Mouse (Mus musculus): ENCODE measurements at regions not wholly inside any gene's neighbourhood (a gene's known extent, or its start where the extent isn't known, plus 50 kb on each side); places are given as distances from the start of the nearest gene placed in this dataset.

DNA sequence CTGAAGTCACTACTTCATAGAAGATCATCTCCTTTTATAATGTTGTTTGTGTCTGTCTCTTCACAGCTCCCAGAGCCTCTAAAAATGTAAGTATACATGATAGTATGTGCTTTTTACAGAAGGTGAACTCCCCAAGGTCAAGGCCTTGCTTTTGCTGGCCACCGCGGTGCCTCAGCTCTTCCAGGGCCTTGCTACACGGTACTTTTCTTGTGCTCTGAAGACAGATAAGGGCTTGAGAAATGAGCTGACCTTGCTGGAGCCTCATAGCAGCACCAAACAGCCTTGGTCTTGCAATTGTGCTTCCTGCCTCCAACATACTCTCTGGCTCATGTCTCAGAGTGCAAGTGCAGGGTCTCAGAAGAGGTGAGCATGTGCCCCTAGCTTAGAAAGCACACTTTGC lies 481.3 kb downstream of the 1700129C05Rik start:
- 81% methylated on average over 3 of the region's 3 CpGs for WGBS
- ATAC-seq (ENCODE audit: low read depth), result no peak
- no peak overlapping the region for H3K27ac ChIP-seq (ENCODE audit: low read depth, low read length)

DNA sequence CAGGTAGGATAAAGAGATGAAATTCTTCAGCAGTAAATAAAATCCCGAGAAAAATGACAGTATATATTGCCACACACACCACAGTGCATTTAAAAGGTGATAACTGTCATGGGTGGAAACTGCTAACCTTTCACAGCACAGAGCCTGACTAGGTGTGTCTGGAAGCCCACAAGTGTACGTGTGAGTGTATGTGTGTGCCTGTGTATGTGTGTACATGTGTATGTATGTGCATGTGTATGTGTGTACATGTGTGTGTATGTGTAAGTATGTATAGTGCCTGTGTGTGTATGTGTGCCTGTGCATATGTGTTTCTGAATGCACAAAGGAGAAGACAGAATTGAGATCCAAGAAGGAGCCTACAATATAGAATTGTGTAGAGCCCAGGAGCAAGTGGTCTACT lies 485.4 kb downstream of the 1700129C05Rik start:
- Histone ChIP-seq H3K9ac (replicated peaks; ENCODE audit: low read depth, low read length) (no peak overlapping the region), H3K4me1 (ENCODE audit: control insufficient read depth, insufficient read depth, low read length) (no peaks in the 10 kb centered on the region), H3K27me3 (ENCODE audit: control insufficient read depth, insufficient read depth, low read length) (no peaks in the 10 kb centered on the region), H3K27ac (ENCODE audit: low read depth, low read length) (no peak overlapping the region), H3K36me3 (ENCODE audit: control insufficient read depth, insufficient read depth, low read length) (no peaks in the 10 kb centered on the region), H3K4me3 (ENCODE audit: low read depth, low read length) (no peak overlapping the region), H3K9me3 (ENCODE audit: control insufficient read depth, low read length) (no peaks in the 10 kb centered on the region), H3K4me2 (ENCODE audit: low read depth, low read length) (no peak overlapping the region)
- 54% methylated on average over 2 of the region's 2 CpGs for WGBS
- no peak for ATAC-seq (ENCODE audit: low read depth)

More for the DNA sequence above, 481.3 kb downstream of the 1700129C05Rik start:
- H3K27me3 ChIP-seq (ENCODE audit: control insufficient read depth, insufficient read depth, low read length), result no peaks in the 10 kb centered on the region
- no peak overlapping the region for H3K4me2 ChIP-seq (ENCODE audit: low read depth, low read length)
- no peak overlapping the region for H3K4me3 ChIP-seq (ENCODE audit: low read depth, low read length)
- no peak overlapping the region for H3K9ac ChIP-seq (replicated peaks; ENCODE audit: low read depth, low read length)
- no peaks in the 10 kb centered on the region for H3K9me3 ChIP-seq (ENCODE audit: control insufficient read depth, low read length)
- no peaks in the 10 kb centered on the region for H3K4me1 ChIP-seq (ENCODE audit: control insufficient read depth, insufficient read depth, low read length)
- no peaks in the 10 kb centered on the region for H3K36me3 ChIP-seq (ENCODE audit: control insufficient read depth, insufficient read depth, low read length)

DNA sequence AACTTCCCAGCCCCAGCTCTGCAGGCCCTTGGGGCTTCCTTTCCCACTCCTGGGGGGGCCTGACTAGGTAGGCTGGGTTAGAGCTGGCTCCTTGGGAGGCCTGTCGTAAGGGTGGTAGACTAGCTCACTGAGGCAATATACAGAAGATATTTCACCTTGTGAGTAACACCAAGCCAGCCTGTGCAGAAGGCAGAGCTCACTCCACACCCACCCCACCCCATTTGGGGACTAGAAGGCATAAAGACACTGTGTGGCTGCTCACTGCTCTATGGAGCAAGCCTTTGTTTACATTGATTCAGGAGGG lies 485.8 kb downstream of the 1700129C05Rik start:
- 20% methylated on average over 1 of the region's 1 CpGs for whole genome bisulfite sequencing
- Histone ChIP-seq H3K9ac (replicated peaks; ENCODE audit: low read depth, low read length) (no peak overlapping the region), H3K27me3 (ENCODE audit: control insufficient read depth, insufficient read depth, low read length) (no peaks in the 10 kb centered on the region), H3K4me3 (ENCODE audit: low read depth, low read length) (no peak overlapping the region), H3K9me3 (ENCODE audit: control insufficient read depth, low read length) (no peaks in the 10 kb centered on the region), H3K27ac (ENCODE audit: low read depth, low read length) (no peak overlapping the region), H3K36me3 (ENCODE audit: control insufficient read depth, insufficient read depth, low read length) (no peaks in the 10 kb centered on the region), H3K4me1 (ENCODE audit: control insufficient read depth, insufficient read depth, low read length) (no peaks in the 10 kb centered on the region), H3K4me2 (ENCODE audit: low read depth, low read length) (no peak overlapping the region)
- ATAC-seq (ENCODE audit: low read depth), result no peak

DNA sequence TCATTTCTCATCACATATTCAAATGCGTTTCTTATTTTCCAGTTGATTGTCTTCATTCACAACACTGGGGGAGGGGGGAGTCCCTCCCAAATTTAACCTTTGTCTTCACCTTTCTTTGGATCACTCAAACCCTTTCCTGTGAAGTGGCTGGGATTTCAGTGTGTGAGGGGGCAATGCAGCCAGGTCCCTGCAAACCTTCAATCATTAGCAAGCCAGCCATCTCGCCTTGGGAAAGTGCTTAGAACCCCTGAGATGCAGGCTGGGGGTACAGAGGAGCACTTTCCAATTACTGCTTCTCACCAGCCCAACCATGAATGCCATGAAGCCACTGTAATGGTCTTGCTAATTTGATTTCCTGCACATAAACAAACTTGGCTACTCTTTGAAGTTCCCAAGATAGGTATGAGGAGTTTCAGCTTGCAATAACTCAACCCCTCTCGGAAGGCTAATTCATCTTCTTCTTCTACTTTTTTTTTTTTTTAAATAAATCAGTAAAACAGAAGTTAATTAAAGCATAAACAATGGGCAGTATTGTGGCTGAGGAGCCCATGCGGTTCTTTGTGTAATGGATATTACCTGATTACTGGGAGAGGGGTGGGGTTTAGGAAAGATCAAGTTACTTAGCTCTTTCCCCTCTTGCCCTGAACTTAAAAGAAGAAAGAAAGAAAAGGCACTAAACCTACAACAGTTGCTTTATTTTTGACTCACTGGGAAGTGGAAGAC lies 486.3 kb downstream of the 1700129C05Rik start:
- H3K27ac ChIP-seq (ENCODE audit: low read depth, low read length), result no peak overlapping the region
- no peaks in the 10 kb centered on the region for H3K27me3 ChIP-seq (ENCODE audit: control insufficient read depth, insufficient read depth, low read length)
- H3K9me3 ChIP-seq (ENCODE audit: control insufficient read depth, low read length), result no peaks in the 10 kb centered on the region
- no peak overlapping the region for H3K4me2 ChIP-seq (ENCODE audit: low read depth, low read length)
- WGBS, result 20% methylated on average over 4 of the region's 4 CpGs
- H3K4me1 ChIP-seq (ENCODE audit: control insufficient read depth, insufficient read depth, low read length), result no peaks in the 10 kb centered on the region
- H3K4me3 ChIP-seq (ENCODE audit: low read depth, low read length), result no peak overlapping the region
- H3K9ac ChIP-seq (replicated peaks; ENCODE audit: low read depth, low read length), result no peak overlapping the region
- H3K36me3 ChIP-seq (ENCODE audit: control insufficient read depth, insufficient read depth, low read length), result no peaks in the 10 kb centered on the region
- ATAC-seq (ENCODE audit: low read depth), result no peak

DNA sequence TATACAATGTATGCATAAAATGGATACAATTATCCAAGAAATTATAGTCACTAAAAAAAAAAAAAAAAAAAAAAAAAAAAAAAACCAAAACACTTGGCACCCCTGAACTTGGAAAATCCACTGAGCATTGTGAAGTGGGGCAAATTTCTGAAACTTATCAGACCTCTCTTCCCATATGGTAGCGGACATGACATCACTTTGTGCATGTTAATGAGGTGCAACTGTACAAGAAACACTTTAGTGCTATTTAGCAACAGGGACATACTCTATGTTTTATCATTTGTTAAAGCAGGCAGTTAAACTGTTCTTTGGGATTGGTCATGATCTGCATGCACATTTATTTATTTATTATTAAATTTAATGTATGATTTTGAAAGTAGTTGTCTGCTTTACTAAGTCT lies 489.7 kb downstream of the 1700129C05Rik start:
- no peak for ATAC-seq (ENCODE audit: low read depth)
- H3K4me3 ChIP-seq (ENCODE audit: low read depth, low read length), result no peak overlapping the region
- no peaks in the 10 kb centered on the region for H3K36me3 ChIP-seq (ENCODE audit: control insufficient read depth, insufficient read depth, low read length)
- no peaks in the 10 kb centered on the region for H3K4me1 ChIP-seq (ENCODE audit: control insufficient read depth, insufficient read depth, low read length)
- no peaks in the 10 kb centered on the region for H3K9me3 ChIP-seq (ENCODE audit: control insufficient read depth, low read length)
- no peak overlapping the region for H3K4me2 ChIP-seq (ENCODE audit: low read depth, low read length)
- H3K27me3 ChIP-seq (ENCODE audit: control insufficient read depth, insufficient read depth, low read length), result no peaks in the 10 kb centered on the region
- 88% methylated on average over 1 of the region's 1 CpGs for WGBS
- no peak overlapping the region for H3K27ac ChIP-seq (ENCODE audit: low read depth, low read length)
- H3K9ac ChIP-seq (replicated peaks; ENCODE audit: low read depth, low read length), result no peak overlapping the region

DNA sequence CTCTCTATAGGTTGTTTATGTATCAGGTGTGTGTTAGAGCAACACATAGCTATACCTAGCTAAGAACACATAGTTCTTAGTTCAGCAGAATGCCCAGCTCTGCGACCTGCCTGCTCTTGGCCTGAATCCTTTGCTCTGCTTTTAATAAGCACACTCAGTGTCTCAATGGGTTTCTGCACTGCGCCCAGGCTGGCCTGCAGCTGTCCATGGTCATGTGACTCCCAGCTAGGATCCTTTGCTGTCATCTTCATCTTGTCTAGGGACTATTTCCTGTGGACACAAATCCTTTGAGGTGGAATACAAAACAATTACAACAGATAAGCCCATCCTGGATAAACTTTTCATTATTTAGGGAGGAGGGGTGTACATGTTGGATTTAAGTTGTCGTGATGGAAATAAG lies 490.7 kb downstream of the 1700129C05Rik start:
- 79% methylated on average over 3 of the region's 3 CpGs for WGBS
- Histone ChIP-seq H3K4me1 (ENCODE audit: control insufficient read depth, insufficient read depth, low read length) (no peaks in the 10 kb centered on the region), H3K4me3 (ENCODE audit: low read depth, low read length) (no peak overlapping the region), H3K4me2 (ENCODE audit: low read depth, low read length) (no peak overlapping the region), H3K9me3 (ENCODE audit: control insufficient read depth, low read length) (no peaks in the 10 kb centered on the region), H3K27ac (ENCODE audit: low read depth, low read length) (no peak overlapping the region), H3K36me3 (ENCODE audit: control insufficient read depth, insufficient read depth, low read length) (no peaks in the 10 kb centered on the region), H3K27me3 (ENCODE audit: control insufficient read depth, insufficient read depth, low read length) (no peaks in the 10 kb centered on the region), H3K9ac (replicated peaks; ENCODE audit: low read depth, low read length) (no peak overlapping the region)
- ATAC-seq (ENCODE audit: low read depth), result no peak

DNA sequence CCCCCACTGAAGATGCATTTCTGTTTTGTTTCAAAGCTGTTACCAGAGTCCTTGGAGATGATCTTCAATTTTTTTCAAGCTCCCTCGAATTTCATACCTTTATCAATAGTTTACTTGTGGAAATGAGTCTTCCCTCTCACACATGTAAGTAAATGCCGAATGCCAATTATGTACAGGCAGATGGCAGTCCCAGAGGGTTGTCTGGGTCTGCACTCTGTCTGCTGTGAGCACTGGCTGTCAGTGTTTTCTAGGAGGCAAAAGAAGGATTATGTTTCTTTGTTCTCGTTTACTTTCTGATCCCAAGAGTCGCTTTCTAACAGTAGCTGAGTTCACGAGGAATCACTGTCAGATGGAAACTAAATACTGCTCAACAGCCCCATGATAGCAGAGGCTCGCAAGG lies 491.5 kb downstream of the 1700129C05Rik start:
- ATAC-seq (ENCODE audit: low read depth), result no peak

DNA sequence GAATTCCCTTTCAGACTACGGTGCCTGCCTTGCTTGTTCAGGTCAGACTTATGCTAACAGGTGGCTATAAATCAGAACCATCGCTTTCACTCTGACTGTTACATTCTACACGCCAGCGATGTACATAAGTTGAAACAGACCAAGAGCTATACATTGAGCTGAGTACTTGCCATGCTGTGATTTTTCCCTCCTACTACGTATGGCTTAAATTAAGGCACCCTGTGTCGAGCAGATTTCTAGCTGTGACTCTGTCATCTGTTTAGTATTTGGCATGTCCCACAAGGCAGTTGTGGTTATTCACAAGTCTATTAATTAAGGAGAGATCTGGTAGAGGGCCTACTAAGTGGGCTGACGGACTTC lies 504.4 kb downstream of the 1700129C05Rik start:
- H3K27me3 ChIP-seq (ENCODE audit: control insufficient read depth, insufficient read depth, low read length), result no peaks in the 10 kb centered on the region
- H3K27ac ChIP-seq (ENCODE audit: low read depth, low read length), result no peak overlapping the region
- no peaks in the 10 kb centered on the region for H3K36me3 ChIP-seq (ENCODE audit: control insufficient read depth, insufficient read depth, low read length)
- 0 out of 2 replicates have a peak, but pooled peaks cover 5% of the 10 kb centered on the region for H3K4me1 ChIP-seq (ENCODE audit: control insufficient read depth, insufficient read depth, low read length)
- 37% methylated on average over 7 of the region's 7 CpGs for WGBS
- no peak overlapping the region for H3K4me2 ChIP-seq (ENCODE audit: low read depth, low read length)
- no peak overlapping the region for H3K4me3 ChIP-seq (ENCODE audit: low read depth, low read length)
- ATAC-seq (ENCODE audit: low read depth), result 0 out of 2 replicates have a peak, but pooled peaks have one; percentile 17
- H3K9ac ChIP-seq (replicated peaks; ENCODE audit: low read depth, low read length), result no peak overlapping the region
- no peaks in the 10 kb centered on the region for H3K9me3 ChIP-seq (ENCODE audit: control insufficient read depth, low read length)

More for the DNA sequence above, 491.5 kb downstream of the 1700129C05Rik start:
- H3K27me3 ChIP-seq (ENCODE audit: control insufficient read depth, insufficient read depth, low read length), result no peaks in the 10 kb centered on the region
- H3K36me3 ChIP-seq (ENCODE audit: control insufficient read depth, insufficient read depth, low read length), result no peaks in the 10 kb centered on the region
- no peaks in the 10 kb centered on the region for H3K4me1 ChIP-seq (ENCODE audit: control insufficient read depth, insufficient read depth, low read length)
- H3K4me2 ChIP-seq (ENCODE audit: low read depth, low read length), result no peak overlapping the region
- H3K9ac ChIP-seq (replicated peaks; ENCODE audit: low read depth, low read length), result no peak overlapping the region
- WGBS, result 62% methylated on average over 6 of the region's 6 CpGs
- H3K27ac ChIP-seq (ENCODE audit: low read depth, low read length), result no peak overlapping the region
- no peaks in the 10 kb centered on the region for H3K9me3 ChIP-seq (ENCODE audit: control insufficient read depth, low read length)
- H3K4me3 ChIP-seq (ENCODE audit: low read depth, low read length), result no peak overlapping the region

DNA sequence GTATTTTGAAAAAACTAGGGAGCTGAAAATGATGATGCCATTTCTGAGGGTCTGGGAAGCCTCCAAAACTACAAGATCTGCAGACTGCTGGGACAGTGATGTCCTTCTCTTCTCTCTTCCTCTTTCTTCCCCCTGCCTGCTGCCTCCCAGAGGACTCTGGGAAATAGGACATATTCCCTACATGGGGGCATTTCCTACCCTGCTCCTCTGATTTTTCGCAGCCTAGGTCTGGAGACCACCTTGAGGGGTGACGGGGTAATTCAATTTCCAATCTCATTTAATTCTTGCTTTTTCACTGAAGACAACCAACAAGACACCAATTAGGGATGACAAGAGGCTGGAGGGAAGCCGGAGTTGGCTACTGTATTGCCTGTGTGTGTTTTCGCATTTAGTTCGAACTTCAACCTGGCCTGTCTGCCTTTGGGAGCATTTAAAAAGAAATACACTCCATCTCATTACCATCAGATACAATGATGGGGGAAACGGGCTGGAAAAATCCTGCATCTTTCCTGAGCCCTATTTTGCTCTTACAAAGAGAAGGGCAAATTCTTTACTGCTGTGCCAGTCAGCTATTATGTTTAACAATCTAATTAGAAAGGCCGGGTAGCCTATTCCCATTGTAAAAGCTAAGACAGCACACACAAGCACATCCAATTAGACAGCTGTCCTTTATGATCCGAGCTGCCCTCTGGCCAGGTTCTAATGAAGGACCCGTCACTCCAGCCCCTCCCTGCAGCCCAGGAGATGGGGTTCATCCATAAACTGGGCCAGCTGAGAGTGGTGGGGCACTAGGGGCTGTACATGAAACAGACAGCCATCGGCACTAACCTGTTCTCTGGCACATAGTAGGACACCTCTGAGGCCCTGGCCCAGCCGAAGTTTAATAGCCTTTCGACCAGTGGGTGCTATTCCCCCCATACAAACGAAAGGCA lies 505.0 kb downstream of the 1700129C05Rik start:
- Histone ChIP-seq H3K4me1 (ENCODE audit: control insufficient read depth, insufficient read depth, low read length) (0 out of 2 replicates have a peak, but pooled peaks cover 5% of the 10 kb centered on the region), H3K27me3 (ENCODE audit: control insufficient read depth, insufficient read depth, low read length) (no peaks in the 10 kb centered on the region), H3K4me2 (ENCODE audit: low read depth, low read length) (no peak overlapping the region), H3K36me3 (ENCODE audit: control insufficient read depth, insufficient read depth, low read length) (no peaks in the 10 kb centered on the region), H3K9me3 (ENCODE audit: control insufficient read depth, low read length) (no peaks in the 10 kb centered on the region), H3K4me3 (ENCODE audit: low read depth, low read length) (no peak overlapping the region), H3K9ac (replicated peaks; ENCODE audit: low read depth, low read length) (no peak overlapping the region), H3K27ac (ENCODE audit: low read depth, low read length) (no peak overlapping the region)
- peak; percentile 79 for ATAC-seq (ENCODE audit: low read depth)
- WGBS, result 18% methylated on average over 13 of the region's 13 CpGs
